Mouse (Mus musculus) ES-Bruce4 (cell line): ENCODE measurements around the gene Tmem161a.

Source experiments
- CTCF ChIP-seq: IDR thresholded peaks from one replicate; pipeline ENCODE4 v1.8.1; 2011; ENCODE audit warnings: low read depth, low read length
- EP300 ChIP-seq: IDR thresholded peaks from 2 replicates; pipeline ENCODE4 v1.6.1; 2011; ENCODE audit warnings: low read depth, low read length; ENCODE audit not compliant: insufficient read depth
- POLR2A ChIP-seq: IDR thresholded peaks from one replicate; pipeline ENCODE4 v1.8.1; 2011; ENCODE audit warnings: low read length; ENCODE audit not compliant: insufficient read depth

DNA sequence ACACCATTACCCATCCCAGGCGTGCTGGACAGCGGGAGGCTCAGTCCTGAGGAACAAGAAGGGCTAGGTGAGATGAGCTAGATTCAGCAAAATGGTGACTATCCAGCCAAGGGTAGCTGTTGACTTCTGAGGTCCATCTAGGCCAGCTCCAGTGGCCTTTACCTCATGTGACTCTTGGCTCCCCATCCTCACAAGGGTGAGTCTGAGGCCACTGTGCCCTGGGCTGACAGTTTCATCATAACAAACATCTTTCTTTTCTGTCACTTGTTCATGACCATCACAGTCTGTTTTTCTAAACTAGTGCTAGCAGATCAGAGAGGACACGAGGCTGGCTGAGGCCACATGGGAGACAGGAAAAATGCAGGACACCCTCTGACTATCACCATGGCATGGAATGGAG is 22.0 kb downstream of the Tmem161a start:
- TF ChIP-seq CTCF, result no peak
- TF ChIP-seq EP300, result no peak
- TF ChIP-seq POLR2A, result no peak
